In genomic region chr1:175300404-175300803, GRCm38 (mm10) we compare ENCODE assay signal across 13 mouse cellular contexts.
"Had no signal": no experiment of that assay in that cellular context is flagged by ENCODE, and none has a peak within 500 bp of the region (broad histone marks: within the 10 kb centered on the region; RNA-seq: fewer than 3 reads in every experiment).

No protein-coding gene starts in this region.

- H3K4me2 ChIP-seq: kidney, embryonic 15.5 days; liver, embryonic 11.5 days; liver, embryonic 15.5 days; neural tube, embryonic 12.5 days had no signal

- H3K4me1 ChIP-seq: kidney, embryonic 15.5 days; liver, embryonic 15.5 days; midbrain, embryonic 10.5 days; neural tube, embryonic 12.5 days had no signal

- H3K27me3 ChIP-seq: kidney, embryonic 15.5 days; liver, embryonic 15.5 days; neural tube, embryonic 12.5 days had no signal

- DNase-seq: kidney, postnatal 25 days; layer of hippocampus, adult 9-11 months; lung, adult 2 months; lung, postnatal 36 days; midbrain, embryonic 14.5 days; thymus, adult 18-20 months; thymus, postnatal 14 days had no signal

- ATAC-seq: lung, postnatal 0 days had no signal

- H3K4me3 ChIP-seq: kidney, embryonic 15.5 days; liver, embryonic 15.5 days; midbrain, embryonic 10.5 days; neural tube, embryonic 12.5 days had no signal

- H3K36me3 ChIP-seq: kidney, embryonic 15.5 days; liver, embryonic 15.5 days; midbrain, embryonic 10.5 days; neural tube, embryonic 12.5 days had no signal

- H3K9ac ChIP-seq: kidney, embryonic 15.5 days; liver, embryonic 15.5 days; neural tube, embryonic 12.5 days had no signal

- H3K27ac ChIP-seq: kidney, embryonic 15.5 days; liver, embryonic 15.5 days; midbrain, embryonic 10.5 days; neural tube, embryonic 12.5 days had no signal

- H3K9me3 ChIP-seq: kidney, embryonic 15.5 days; liver, embryonic 15.5 days; midbrain, embryonic 10.5 days; neural tube, embryonic 12.5 days had no signal
